Mouse (Mus musculus): ENCODE data around the gene Smyd1. TPM values are rescaled to one million over a fixed set of nuclear protein-coding genes. Genes with fewer than 3 reads are reported as not detected.
A peak's percentile ranks its signal among the peaks of the same experiment; 100 is the strongest.
"Not testable (repeated sequence)": the region's sequence is repeated elsewhere in the genome, so short reads cannot be mapped to it uniquely, and the experiment has no call there.

Gene Smyd1
- polyA plus RNA-seq, 1 experiment from 2014 or later, result 0.48 TPM

DNA sequence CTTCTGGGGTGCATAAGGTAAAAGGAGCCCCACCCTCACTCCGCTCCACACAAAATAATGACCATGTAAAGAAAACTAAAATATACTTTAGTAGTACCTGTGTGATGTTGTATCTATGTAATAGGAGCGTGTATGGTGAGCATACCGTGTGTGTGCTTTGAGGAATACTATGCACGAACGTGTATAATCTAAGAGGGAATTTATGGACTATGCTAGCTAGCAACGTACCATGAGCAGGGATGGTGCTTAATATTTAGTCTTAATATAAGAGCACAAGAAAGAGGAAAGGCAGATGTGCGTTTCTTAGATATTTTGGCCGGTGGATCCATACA lies 51.0 kb downstream of the Smyd1 start:
- peak; percentile 78 for ATAC-seq
- no peaks in the 10 kb centered on the region for H3K36me3 ChIP-seq (ENCODE audit: control insufficient read depth, insufficient read depth, low read length)
- H3K9me3 ChIP-seq (replicated peaks; ENCODE audit: control insufficient read depth, low read length, poor library complexity, severe bottlenecking), result no peaks in the 10 kb centered on the region
- peak overlapping the region; percentile 90 for H3K4me2 ChIP-seq (ENCODE audit: low read length)
- H3K9ac ChIP-seq (ENCODE audit: low read depth, low read length), result peak overlapping the region; percentile 98; the same call in 1 of the 2 replicates
- peak overlapping the region; percentile 98 for H3K27ac ChIP-seq (ENCODE audit: low read length)
- peak overlapping the region; percentile 94 for H3K4me3 ChIP-seq (ENCODE audit: low read depth, low read length)
- H3K4me1 ChIP-seq (ENCODE audit: control insufficient read depth, insufficient read depth, low read length), result peaks cover 16% of the 10 kb centered on the region
- WGBS, result 3% methylated on average over 8 of the region's 8 CpGs
- H3K27me3 ChIP-seq (ENCODE audit: control insufficient read depth, insufficient read depth, low read depth, low read length), result no peaks in the 10 kb centered on the region

DNA sequence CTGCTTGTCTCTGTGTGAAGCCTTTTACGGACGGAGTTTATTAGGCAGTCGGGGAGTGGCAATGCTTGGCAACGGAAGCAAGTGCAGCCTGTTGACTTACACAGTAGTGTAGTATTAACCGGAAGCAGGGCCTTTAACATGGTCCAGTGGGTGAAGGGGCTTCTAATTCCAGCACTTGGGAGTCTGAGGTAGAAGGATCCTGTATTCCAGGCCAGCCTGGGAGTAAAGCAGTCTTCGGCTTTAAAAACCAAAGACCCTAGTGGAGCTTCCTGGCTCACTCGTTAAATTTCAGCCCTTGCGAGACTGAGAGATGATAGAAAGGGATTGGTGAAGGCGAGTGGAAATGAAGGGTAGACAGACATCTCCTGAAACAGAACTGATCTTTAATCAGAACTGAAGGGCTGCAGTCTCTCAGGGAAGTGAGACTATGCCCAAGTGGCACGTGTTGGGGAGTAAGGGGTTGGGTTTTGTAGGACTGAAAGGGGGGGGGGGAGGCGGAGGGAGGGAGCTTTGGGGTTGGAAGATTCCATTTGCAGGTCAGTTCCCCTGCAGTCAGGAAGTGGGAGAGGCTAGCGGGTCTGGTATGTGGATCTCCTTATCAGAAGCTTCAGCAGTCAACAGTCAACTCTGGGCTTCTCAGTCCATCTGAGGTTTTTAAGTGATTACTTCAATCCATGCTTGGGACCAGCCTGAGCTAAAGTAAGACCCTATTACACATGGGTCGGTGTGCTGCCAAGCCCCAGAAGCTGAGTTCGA lies 51.6 kb downstream of the Smyd1 start:
- Histone ChIP-seq H3K36me3 (ENCODE audit: control insufficient read depth, insufficient read depth, low read length) (no peaks in the 10 kb centered on the region), H3K9ac (ENCODE audit: low read depth, low read length) (peak overlapping the region; percentile 98; the same call in 1 of the 2 replicates), H3K9me3 (replicated peaks; ENCODE audit: control insufficient read depth, low read length, poor library complexity, severe bottlenecking) (no peaks in the 10 kb centered on the region), H3K27me3 (ENCODE audit: control insufficient read depth, insufficient read depth, low read depth, low read length) (no peaks in the 10 kb centered on the region), H3K4me1 (ENCODE audit: control insufficient read depth, insufficient read depth, low read length) (peaks cover 16% of the 10 kb centered on the region), H3K4me3 (ENCODE audit: low read depth, low read length) (peak overlapping the region; percentile 94), H3K27ac (ENCODE audit: low read length) (peak overlapping the region; percentile 98), H3K4me2 (ENCODE audit: low read length) (peak overlapping the region; percentile 90)
- peak; percentile 49 for ATAC-seq
- WGBS, result 25% methylated on average over 14 of the region's 14 CpGs

DNA sequence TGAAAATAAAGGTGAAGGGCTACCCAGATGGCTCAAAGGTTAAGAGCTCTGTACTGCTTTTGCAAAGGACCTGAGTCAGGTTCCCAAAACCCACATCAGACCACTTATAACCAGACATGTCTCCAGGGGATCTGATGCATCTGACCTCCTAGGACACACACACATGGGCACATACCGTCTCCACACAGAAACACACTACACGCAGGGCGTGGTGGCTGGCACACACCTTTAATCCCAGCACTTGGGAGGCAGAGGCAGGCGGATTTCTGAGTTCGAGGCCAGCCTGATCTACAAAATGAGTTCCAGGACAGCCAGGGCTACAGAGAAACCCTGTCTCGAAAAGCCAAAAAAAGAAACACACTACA lies 52.4 kb downstream of the Smyd1 start:
- not testable (repeated sequence) for H3K27ac ChIP-seq (ENCODE audit: low read length); H3K36me3 ChIP-seq (ENCODE audit: control insufficient read depth, insufficient read depth, low read length); ATAC-seq; H3K4me2 ChIP-seq (ENCODE audit: low read length); H3K27me3 ChIP-seq (ENCODE audit: control insufficient read depth, insufficient read depth, low read depth, low read length); H3K4me3 ChIP-seq (ENCODE audit: low read depth, low read length); H3K9ac ChIP-seq (ENCODE audit: low read depth, low read length); H3K9me3 ChIP-seq (replicated peaks; ENCODE audit: control insufficient read depth, low read length, poor library complexity, severe bottlenecking)
- H3K4me1 ChIP-seq (ENCODE audit: control insufficient read depth, insufficient read depth, low read length), result peaks cover 16% of the 10 kb centered on the region
- 100% methylated on average over 6 of the region's 6 CpGs for WGBS

DNA sequence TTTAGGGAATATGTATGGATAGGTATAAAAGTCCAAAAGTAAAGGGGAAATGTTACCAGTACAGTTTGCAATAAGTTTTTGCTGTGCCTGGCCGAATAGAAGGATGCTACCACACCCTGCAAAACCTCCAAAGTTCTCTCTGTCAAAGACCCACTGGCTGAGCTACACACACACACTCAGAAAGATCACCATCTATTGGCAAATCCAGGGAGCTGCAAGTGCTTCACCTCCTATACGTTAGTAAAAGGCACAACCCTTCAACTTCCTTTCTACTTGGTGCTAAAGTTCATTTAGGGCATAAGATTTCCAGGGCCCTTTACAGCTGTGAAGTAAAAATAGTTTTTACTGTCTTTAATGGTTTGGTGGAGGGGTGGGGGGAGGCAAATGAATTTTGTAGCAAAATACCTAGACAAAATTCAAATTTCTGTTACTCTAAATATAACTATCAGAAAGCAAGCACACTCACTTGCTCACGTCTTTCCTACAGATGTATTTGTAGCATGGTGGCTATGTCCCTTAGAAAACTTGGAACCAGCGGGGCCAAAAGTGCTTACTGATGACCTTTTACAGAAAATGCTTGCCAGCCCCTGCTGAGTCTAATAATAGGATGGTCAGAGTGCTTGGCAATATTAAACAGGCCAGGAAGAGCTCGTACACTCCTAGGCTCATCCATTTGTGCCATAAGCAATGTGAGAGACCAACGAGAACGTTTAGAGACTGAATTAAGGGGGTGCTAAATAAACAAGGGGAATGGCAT lies 52.9 kb downstream of the Smyd1 start:
- Histone ChIP-seq H3K27me3 (ENCODE audit: control insufficient read depth, insufficient read depth, low read depth, low read length) (no peaks in the 10 kb centered on the region), H3K27ac (ENCODE audit: low read length) (no peak overlapping the region), H3K4me1 (ENCODE audit: control insufficient read depth, insufficient read depth, low read length) (peaks cover 16% of the 10 kb centered on the region), H3K4me2 (ENCODE audit: low read length) (no peak overlapping the region), H3K9ac (ENCODE audit: low read depth, low read length) (no peak overlapping the region), H3K4me3 (ENCODE audit: low read depth, low read length) (no peak overlapping the region), H3K36me3 (ENCODE audit: control insufficient read depth, insufficient read depth, low read length) (no peaks in the 10 kb centered on the region), H3K9me3 (replicated peaks; ENCODE audit: control insufficient read depth, low read length, poor library complexity, severe bottlenecking) (no peaks in the 10 kb centered on the region)
- 64% methylated on average over 7 of the region's 7 CpGs for WGBS
- no peak for ATAC-seq

DNA sequence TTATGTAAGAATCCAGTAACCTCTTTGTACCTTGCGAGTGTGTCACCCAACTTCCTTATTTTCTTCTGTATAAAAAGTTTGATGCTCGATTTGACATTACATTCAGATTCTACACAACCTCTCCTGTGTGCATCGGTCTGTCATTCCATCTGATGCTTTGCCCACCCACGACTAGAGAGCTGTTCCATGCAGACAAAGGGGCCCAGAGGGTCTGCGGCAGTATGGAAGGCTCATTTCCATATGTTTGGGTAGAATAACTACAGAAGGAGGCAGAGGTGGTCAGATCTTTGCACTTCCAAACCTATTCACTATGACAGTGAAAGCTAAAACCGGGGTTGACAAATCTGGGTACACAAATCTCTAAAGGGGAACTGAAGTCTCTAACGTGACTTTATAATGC lies 54.4 kb downstream of the Smyd1 start:
- not testable (repeated sequence) for H3K9ac ChIP-seq (ENCODE audit: low read depth, low read length); H3K4me2 ChIP-seq (ENCODE audit: low read length); ATAC-seq; H3K27me3 ChIP-seq (ENCODE audit: control insufficient read depth, insufficient read depth, low read depth, low read length); H3K9me3 ChIP-seq (replicated peaks; ENCODE audit: control insufficient read depth, low read length, poor library complexity, severe bottlenecking); H3K4me3 ChIP-seq (ENCODE audit: low read depth, low read length); H3K27ac ChIP-seq (ENCODE audit: low read length); H3K36me3 ChIP-seq (ENCODE audit: control insufficient read depth, insufficient read depth, low read length)
- H3K4me1 ChIP-seq (ENCODE audit: control insufficient read depth, insufficient read depth, low read length), result peaks cover 11% of the 10 kb centered on the region; the same call in 1 of the 2 replicates
- WGBS, result 62% methylated on average over 7 of the region's 7 CpGs

DNA sequence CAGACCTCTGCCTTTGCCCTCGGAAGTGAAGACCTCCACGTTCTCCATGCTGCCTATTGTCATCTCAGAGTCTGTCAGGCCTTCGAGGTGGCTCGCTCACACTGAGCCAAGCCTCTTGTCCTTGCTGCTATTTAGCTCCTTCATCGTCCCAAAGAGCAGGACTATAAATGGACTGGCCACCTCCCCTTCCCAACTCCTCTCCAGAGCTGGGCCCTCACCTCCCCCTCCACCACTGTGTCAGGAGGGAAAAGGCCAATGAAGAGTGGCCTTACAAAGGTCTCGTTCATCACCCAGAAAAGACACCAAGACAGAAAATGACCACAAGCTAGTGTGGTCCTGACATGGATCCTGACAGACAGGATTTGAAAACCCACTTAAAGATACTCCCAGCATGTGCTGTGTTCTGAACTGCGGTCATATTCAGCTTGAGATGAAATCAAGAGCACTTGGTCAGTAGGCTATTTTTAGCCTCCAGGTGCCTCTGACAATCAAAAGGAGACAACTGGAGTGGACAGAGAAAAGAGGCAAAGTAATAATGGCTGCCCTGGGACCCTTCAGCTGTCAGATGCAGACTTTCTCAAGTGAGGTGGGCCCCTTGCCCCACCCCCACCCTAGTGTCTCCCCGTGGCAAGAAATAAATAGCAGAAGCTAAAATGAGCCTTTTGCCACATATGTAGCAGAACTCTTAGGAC lies 59.7 kb downstream of the Smyd1 start:
- Histone ChIP-seq H3K9me3 (replicated peaks; ENCODE audit: control insufficient read depth, low read length, poor library complexity, severe bottlenecking) (no peaks in the 10 kb centered on the region), H3K27ac (ENCODE audit: low read length) (no peak overlapping the region), H3K4me2 (ENCODE audit: low read length) (no peak overlapping the region), H3K9ac (ENCODE audit: low read depth, low read length) (no peak overlapping the region), H3K36me3 (ENCODE audit: control insufficient read depth, insufficient read depth, low read length) (no peaks in the 10 kb centered on the region), H3K4me1 (ENCODE audit: control insufficient read depth, insufficient read depth, low read length) (no peaks in the 10 kb centered on the region), H3K27me3 (ENCODE audit: control insufficient read depth, insufficient read depth, low read depth, low read length) (no peaks in the 10 kb centered on the region), H3K4me3 (ENCODE audit: low read depth, low read length) (no peak overlapping the region)
- WGBS, result 77% methylated on average over 8 of the region's 8 CpGs
- no peak for ATAC-seq

DNA sequence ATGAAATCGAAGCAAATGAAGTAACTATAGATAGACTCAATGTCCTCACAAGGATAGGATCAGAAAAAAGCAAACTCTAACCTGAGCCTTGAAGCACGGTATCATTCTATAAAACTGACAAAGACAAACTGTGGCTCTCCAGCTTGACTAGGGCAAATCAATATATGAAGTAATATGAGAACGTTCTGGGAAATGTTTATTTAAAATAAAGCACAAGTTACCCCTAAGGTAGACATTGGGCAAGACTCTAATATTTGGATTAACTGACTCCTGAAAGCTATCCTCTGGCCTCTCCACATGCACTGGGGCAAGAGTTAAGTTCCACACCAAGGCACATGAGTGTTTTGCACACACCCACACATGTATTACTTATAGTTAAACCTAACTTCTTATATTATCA lies 61.0 kb downstream of the Smyd1 start:
- Histone ChIP-seq H3K4me1 (ENCODE audit: control insufficient read depth, insufficient read depth, low read length) (no peaks in the 10 kb centered on the region), H3K27me3 (ENCODE audit: control insufficient read depth, insufficient read depth, low read depth, low read length) (no peaks in the 10 kb centered on the region), H3K9ac (ENCODE audit: low read depth, low read length) (no peak overlapping the region), H3K4me3 (ENCODE audit: low read depth, low read length) (no peak overlapping the region), H3K36me3 (ENCODE audit: control insufficient read depth, insufficient read depth, low read length) (no peaks in the 10 kb centered on the region), H3K4me2 (ENCODE audit: low read length) (no peak overlapping the region), H3K9me3 (replicated peaks; ENCODE audit: control insufficient read depth, low read length, poor library complexity, severe bottlenecking) (no peaks in the 10 kb centered on the region), H3K27ac (ENCODE audit: low read length) (no peak overlapping the region)
- ATAC-seq, result no peak
- 92% methylated on average over 3 of the region's 3 CpGs for WGBS

DNA sequence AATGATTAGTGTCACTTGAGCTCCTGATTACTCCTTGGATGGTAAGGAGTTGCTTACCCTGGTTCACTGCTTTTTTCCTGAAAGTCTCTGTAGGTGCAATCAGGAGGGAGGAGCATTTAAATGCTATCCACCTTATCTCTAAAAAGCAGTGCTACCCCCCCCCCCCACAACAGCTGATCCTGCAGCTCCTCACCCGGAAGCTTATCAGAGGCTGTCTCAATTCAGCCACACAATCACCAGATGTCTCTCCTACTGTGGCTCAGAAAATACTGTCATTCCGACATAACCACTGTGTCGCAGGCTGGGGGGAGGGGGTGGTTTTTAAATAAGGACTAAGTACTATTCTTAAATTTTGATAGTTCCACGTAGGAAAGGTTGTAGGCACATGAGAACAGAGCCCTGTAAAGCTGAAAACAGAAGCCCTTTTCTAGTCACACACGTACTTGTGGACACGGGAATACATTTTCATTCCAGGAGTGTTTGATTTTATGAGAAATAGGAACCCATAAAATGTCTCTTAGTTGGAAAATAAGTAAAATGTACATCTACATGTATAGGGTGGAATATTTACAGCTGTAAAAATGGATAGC lies 61.9 kb downstream of the Smyd1 start:
- no peak overlapping the region for H3K27ac ChIP-seq (ENCODE audit: low read length)
- no peak for ATAC-seq
- no peaks in the 10 kb centered on the region for H3K36me3 ChIP-seq (ENCODE audit: control insufficient read depth, insufficient read depth, low read length)
- no peak overlapping the region for H3K9ac ChIP-seq (ENCODE audit: low read depth, low read length)
- no peaks in the 10 kb centered on the region for H3K27me3 ChIP-seq (ENCODE audit: control insufficient read depth, insufficient read depth, low read depth, low read length)
- H3K4me3 ChIP-seq (ENCODE audit: low read depth, low read length), result no peak overlapping the region
- no peaks in the 10 kb centered on the region for H3K9me3 ChIP-seq (replicated peaks; ENCODE audit: control insufficient read depth, low read length, poor library complexity, severe bottlenecking)
- H3K4me2 ChIP-seq (ENCODE audit: low read length), result no peak overlapping the region
- 49% methylated on average over 6 of the region's 6 CpGs for WGBS
- H3K4me1 ChIP-seq (ENCODE audit: control insufficient read depth, insufficient read depth, low read length), result no peaks in the 10 kb centered on the region

All from midbrain, embryonic 16.5 days (tissue).